Mouse (Mus musculus): ENCODE results near the gene Tnpo3. TPM values are rescaled to one million over a fixed set of nuclear protein-coding genes. Genes with fewer than 3 reads are reported as not detected.

The Tnpo3 gene
- polyA plus RNA-seq, 1 experiment: 9.7 TPM

DNA sequence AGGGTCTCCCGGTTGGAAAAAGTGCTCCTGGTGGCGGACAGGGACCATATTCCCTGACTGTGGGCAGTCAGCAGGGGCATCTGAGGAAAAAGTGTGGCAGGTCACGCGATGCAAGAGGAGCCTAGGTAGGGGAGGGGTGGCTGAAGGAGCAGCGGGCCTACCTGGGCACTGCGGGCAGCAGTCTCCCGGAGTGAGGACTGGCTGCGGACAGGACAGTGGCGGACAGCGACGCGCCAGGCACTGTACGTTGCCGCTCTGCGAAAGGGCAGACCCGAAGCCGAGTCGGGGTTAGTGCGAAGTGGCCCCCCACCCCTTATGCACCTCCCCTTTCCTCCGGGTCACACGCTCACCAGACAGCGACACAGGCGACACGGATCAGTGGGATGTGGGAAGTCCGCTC is 113.4 kb downstream of the Tnpo3 start:
- TF ChIP-seq FLI1 (IDR thresholded peaks at IDR 0.05; ENCODE audit: low read length): no peak
- TF ChIP-seq GATA1 (IDR thresholded peaks at IDR 0.05; ENCODE audit: borderline replicate concordance, low read length): no peak
- H3K27me3 ChIP-seq (replicated peaks): peaks cover 80% of the 10 kb centered on the region

GRCm38 (mm10) chr6:29494101-29494500 is 115.6 kb downstream of the Tnpo3 start:
- Histone ChIP-seq H3K9me3 (peaks cover 5% of the 10 kb centered on the region; the same call in 1 of the 2 replicates), H3K27me3 (replicated peaks) (peaks cover 91% of the 10 kb centered on the region), H3K36me3 (replicated peaks; ENCODE audit: low read length) (no peaks in the 10 kb centered on the region), H3K4me1 (peaks cover 23% of the 10 kb centered on the region; the same call in 1 of the 2 replicates), H3K4me3 (replicated peaks) (no peak overlapping the region)
- TF ChIP-seq GATA1 (IDR thresholded peaks at IDR 0.05; ENCODE audit: borderline replicate concordance, low read length) (no peak), FLI1 (IDR thresholded peaks at IDR 0.05; ENCODE audit: low read length) (no peak)

More for the DNA sequence above, 113.4 kb downstream of the Tnpo3 start:
- H3K4me3 ChIP-seq (replicated peaks): peak overlapping the region; percentile 29
- peaks cover 9% of the 10 kb centered on the region; the same call in 1 of the 2 replicates for H3K9me3 ChIP-seq
- no peaks in the 10 kb centered on the region for H3K36me3 ChIP-seq (replicated peaks; ENCODE audit: low read length)
- H3K4me1 ChIP-seq: peaks cover 33% of the 10 kb centered on the region

Other genes starting within 250 kb of the Tnpo3 start
- gene Opn1sw, start 221.4 kb downstream of the Tnpo3 start, polyA plus RNA-seq (2012; ENCODE audit: insufficient read depth, low replicate concordance): not detected in 2 replicates
- gene Ccdc136, start 213.6 kb downstream of the Tnpo3 start, polyA plus RNA-seq (2012; ENCODE audit: insufficient read depth, low replicate concordance): not detected in 2 replicates
- gene Flnc, start 176.6 kb downstream of the Tnpo3 start, polyA plus RNA-seq (2012; ENCODE audit: insufficient read depth, low replicate concordance): not detected in 2 replicates
- gene Atp6v1f, start 142.2 kb downstream of the Tnpo3 start, polyA plus RNA-seq (2012; ENCODE audit: insufficient read depth, low replicate concordance): 173 and 385 TPM in 2 replicates
- gene Atp6v1fnb, start 138.4 kb downstream of the Tnpo3 start, polyA plus RNA-seq (2012; ENCODE audit: insufficient read depth, low replicate concordance): 0.29 TPM in 1 of 2 replicates, not detected in the other
- gene Kcp, start 101.9 kb downstream of the Tnpo3 start, polyA plus RNA-seq (2012; ENCODE audit: insufficient read depth, low replicate concordance): 0.35 TPM in 1 of 2 replicates, not detected in the other
- gene Irf5, start 83.3 kb downstream of the Tnpo3 start, polyA plus RNA-seq (2012; ENCODE audit: insufficient read depth, low replicate concordance): 7.5 and 22.4 TPM in 2 replicates
- 1.3 TPM in 1 of 2 replicates, not detected in the other for gene Tspan33, start 84.3 kb upstream of the Tnpo3 start, polyA plus RNA-seq (2012; ENCODE audit: insufficient read depth, low replicate concordance)
- 2.3 and 5.3 TPM in 2 replicates for gene Smo, start 125.6 kb upstream of the Tnpo3 start, polyA plus RNA-seq (2012; ENCODE audit: insufficient read depth, low replicate concordance)
- gene Ahcyl2, start 158.1 kb upstream of the Tnpo3 start, polyA plus RNA-seq (2012; ENCODE audit: insufficient read depth, low replicate concordance): 3.1 and 19.8 TPM in 2 replicates

Measured in megakaryocyte, embryonic 14.5 days (primary cell).